Mouse (Mus musculus): ENCODE measurements around the gene S100a16.

S100a16 gene

DNA sequence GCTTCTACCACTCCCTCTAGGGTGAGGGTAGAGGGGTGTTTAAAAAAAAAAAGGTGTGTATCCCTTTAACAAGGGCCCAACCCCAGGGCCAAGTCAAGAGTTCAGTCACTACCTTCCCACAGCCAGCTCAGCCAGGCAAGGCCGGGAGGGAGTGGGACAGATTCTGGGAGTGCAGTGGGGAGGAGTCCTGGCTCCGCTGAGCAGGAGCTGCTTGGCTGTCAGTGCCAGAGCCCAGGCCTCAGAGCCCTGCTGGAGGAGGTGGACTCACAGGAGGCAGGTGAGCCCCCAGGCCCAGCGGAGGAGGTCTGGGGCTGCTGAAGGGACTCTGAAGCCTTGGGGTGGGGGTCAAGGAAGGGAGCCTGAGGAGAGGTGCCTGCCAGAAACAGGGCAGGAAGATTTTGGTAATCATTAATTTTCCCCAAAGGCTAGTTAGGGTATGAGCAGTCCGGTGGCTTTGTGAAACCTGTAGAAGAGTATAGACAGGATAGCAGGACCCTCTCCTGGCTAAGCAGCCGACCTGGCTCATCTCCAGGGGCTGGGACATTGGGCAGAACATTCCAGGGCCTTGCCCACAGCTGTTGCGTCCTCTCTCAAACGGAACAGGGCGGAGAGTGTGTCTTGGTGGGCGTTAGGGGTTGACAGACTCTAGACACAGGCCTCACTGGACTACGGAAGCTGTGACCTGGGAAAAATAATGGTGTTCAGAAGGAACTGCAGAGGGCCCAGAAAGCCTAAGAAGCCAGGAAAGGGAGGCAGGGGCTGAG, at the start of gene S100a16:
TSS of gene S100a16 (plus strand) at position 114 of the 764 bp plus-strand sequence.
- in situ Hi-C loops (cut with MboI; ENCODE audit: unreplicated experiment in 2 of 2), result no loop called here

DNA sequence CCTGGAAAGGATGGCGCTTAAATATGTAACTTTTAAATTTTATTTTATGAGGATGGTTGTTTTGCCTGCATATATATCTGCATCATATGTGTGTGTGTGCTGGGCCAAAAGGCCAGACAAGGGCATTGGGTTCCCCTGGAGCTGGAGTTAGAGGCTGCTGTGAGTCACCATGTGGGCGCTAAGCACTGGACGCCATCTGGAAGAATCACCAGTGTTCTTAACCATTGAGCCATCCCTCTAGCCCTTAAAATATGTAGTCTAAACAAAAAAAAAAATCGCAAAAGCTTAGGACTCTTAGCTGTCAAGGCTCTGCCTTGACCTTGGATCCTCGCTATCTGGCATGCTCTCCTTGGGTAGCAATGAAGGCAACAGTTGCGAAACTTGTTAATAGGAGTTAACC, 48.5 kb upstream of the S100a16 start:
- in situ Hi-C loops (cut with MboI; ENCODE audit: unreplicated experiment in 2 of 2), result no loop called here

DNA sequence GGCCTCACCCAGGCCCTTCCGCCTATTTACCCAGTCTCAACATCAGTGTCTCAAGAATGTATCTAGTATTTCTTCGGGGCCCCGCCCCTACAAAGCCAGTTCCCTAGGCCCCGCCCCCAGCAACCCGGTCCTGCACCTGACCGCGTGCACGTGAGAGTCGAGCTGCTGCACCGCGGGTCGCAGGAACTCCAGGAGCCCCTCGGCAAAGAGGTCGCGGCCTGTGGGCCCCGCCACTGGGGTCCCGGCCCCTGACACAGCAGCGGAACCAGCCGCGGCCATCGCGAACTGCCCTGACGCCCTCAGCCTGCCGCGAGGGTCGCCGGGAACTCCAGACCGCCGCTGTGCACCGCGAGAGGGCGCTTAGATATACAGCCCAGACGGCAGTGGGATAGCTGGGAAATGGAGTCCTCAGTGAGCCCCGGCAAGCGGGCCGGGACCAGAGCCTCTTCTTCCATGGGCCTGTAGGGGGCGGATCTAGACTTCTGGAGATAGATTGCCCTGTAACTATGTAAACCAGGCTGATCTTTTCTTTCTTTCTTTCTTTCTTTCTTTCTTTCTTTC, 46.3 kb upstream of the S100a16 start, which contains the start of gene Snapin:
TSS of gene Snapin (minus strand) at position 338 of the 561 bp plus-strand sequence.
- in situ Hi-C loops (cut with MboI; ENCODE audit: unreplicated experiment in 2 of 2), result loop anchor here (5.0 kb wide), 2 partner anchors 97 to 122 kb away; partner anchors contain the start of gene S100a6 (in 2 of the 2)

DNA sequence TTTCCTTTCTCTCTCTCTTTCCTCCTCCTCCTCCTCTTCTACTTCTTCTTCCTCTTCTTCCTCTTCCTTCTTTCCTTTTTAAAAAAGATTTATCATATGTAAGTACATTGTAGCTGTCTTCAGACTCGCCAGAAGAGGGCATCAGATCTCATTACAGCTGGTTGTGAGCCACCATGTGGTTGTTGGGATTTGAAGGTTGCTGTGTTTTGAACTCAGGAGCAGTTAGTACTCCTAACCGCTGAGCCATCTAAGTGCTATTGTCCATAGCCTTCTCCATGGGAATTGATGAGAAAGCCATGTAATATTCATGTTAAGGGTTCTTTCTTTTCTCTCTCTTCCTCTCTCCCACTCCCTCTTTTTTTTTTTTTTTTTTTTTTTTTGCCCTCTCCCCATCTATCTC, 45.7 kb upstream of the S100a16 start:
- in situ Hi-C loops (cut with MboI; ENCODE audit: unreplicated experiment in 2 of 2), result loop anchor here (5.0 kb wide), 2 partner anchors 96 to 121 kb away; partner anchors contain the start of gene S100a6 (in 2 of the 2)

DNA sequence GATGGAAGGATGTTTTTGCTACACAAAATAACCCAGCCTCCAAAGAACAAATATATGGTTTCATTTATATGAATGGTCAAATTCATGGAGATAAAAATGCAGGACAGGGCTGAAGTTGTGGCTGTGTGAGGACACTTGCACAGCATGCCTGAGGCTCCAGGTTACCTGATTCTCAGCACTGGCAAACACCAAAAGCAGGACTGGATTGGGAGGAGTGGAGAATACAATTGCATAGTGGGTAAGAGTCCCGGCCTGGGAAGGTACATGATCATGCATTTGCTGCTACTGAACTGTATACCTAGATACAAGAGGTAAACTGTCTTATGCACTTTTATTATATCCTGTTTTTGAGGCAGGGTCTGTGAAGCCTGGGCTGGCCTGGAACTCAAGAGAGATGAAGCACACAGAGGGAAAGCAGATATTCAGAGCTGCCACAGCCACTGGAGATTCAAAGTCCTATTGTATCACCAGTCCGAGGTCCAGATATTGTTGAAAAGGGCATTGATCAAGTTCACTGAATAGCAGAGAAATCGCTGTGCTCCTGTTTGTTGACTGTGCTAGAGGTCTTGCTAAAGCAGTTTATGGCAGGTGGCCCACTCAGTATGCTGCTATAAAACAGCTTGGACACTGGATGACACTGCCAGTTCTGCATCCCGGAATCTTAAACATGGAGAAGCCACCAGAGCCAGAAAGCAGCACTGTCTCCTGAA, 43.1 kb upstream of the S100a16 start:
- in situ Hi-C loops (cut with MboI; ENCODE audit: unreplicated experiment in 2 of 2), result loop anchor here (5.0 kb wide), 2 partner anchors 93 to 118 kb away; partner anchors contain the start of gene S100a6 (in 2 of the 2)

DNA sequence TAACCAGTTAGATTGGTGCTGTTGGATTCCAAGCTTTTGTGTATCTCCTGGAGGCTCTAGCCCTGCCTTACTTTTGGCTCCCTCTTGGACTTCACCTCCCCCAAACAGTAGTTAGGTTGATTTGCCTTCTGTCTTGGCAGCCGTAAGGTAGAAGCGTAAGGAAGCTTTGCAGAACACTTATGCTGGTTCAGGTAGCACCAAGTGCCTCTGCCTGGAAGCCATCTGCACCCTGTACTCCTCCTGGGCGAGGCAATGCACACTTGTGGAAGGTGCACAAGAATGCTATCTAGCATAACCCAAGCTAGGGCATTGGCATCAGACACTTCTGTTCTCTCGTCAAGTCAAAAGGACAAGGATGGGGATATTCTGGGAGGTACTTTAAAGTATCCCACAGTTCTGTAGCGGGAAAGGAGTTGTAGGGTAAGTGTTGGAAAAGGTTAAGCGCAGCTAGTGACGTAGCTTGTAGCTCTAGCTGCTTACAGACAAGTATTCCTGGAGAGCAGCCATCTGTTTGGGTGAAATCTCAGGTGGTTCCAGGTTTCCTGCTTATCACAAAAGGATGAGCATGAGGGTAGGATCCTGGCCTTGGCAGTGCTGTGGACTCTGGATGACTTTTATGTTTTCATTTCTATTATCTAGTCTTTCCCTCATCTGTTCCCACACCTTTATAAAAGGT, 41.1 kb upstream of the S100a16 start:
- in situ Hi-C loops (cut with MboI; ENCODE audit: unreplicated experiment in 2 of 2), result no loop called here

DNA sequence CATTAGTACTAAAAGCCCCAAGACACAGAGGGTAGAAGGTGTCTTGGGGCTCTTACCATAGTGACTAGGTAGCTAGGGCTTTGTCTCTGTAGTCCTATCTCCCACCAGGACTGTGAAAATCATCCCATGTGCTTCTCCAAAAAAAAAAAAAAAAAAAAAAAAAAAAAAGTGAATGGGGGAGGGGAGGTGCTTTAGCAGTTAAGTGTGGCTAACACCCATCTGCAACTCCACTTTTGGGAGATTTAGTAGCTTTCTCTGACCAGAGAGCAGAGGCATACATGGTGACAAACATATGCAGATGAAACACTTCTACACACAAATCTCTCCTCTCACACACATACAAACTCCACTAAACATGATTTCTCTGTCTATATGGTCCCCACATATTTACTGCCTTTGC, 39.5 kb upstream of the S100a16 start:
- in situ Hi-C loops (cut with MboI; ENCODE audit: unreplicated experiment in 2 of 2), result no loop called here

DNA sequence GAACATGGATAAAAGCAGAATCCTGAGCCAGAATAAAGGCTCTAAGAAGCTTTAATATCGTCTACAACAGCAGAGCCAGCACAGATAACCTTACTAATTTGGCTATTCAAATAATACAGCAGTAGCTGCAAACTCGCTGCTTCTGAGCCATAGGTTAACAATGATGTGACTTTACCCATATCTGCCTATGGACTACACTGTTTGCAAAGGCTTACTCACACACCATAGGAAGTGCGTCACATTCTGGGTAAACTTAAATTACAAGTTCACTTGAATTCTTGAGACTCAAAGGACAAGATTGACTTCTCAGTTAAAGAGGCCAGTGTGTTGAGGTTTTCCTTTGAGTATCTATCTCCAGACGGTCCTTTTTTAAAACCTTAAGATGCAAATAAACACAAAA, 33.6 kb upstream of the S100a16 start:
- in situ Hi-C loops (cut with MboI; ENCODE audit: unreplicated experiment in 2 of 2), result no loop called here

DNA sequence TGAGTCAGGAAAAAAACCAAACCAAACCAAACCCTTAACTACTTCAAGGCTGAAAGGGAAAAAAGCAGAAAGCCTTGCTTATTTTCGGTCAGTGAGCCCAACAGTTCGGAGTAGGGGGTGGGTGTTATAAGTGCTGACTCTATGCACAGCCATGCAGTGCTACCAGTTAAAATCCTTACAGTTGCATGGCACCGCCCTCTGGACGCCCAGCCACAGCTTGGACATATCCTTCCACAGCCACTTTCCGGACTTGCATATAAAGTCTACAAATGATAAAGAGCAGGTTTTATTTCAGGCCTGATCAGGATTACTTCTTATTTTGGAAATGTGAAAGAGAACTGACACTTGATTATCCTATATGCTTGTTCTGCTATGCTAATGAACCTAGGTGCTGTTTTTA, 31.8 kb upstream of the S100a16 start:
- in situ Hi-C loops (cut with MboI; ENCODE audit: unreplicated experiment in 2 of 2), result no loop called here

DNA sequence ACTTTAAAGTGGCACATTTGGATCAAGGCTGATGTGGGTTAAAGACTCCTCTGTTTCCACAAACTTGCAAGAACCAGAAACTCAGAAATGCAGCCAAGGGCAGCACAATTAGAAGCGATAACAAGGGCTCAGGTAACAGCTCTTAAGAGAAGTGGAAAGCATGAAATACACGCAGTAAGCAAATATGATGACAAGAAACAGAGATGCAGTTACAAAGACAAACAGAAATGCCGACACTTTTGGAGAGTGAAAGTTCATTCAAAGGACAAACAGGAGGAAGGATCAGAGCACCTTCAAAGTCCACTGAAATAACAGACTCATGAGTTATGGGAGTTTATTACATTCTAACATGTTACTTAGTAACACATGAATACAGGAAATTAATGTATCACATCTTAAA, 30.7 kb upstream of the S100a16 start:
- in situ Hi-C loops (cut with MboI; ENCODE audit: unreplicated experiment in 2 of 2), result no loop called here

DNA sequence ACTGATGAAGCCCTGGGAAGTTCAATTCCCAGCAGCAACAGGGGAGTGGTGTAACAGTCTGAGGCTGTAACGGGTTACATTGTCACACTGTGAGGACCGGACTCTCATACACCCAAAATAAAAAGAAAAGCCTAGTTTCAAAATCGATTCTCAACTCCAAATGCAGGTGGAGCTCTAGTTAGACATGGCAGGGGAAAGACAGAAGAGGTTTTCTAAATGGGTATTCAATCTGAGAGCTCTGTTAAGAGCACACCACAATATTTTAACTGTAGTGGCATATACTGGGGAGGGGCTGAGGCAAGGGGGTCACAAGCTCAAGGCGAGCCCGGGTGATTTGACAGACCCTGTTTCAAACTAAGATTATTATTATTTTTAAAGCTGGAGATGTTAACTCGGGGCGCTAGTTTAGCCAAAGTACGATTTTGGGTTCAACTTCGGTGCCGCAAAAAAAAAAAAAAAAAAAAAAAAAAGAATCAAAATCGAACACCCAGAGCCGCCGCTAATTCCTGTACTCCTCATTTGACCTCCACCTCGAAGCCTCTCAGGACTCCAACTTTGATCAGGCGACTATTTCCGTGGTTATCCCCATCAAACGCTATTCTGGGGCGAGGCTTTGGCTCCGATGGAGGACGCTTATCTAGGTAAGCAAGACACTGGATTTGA, 28.6 kb upstream of the S100a16 start:
- in situ Hi-C loops (cut with MboI; ENCODE audit: unreplicated experiment in 2 of 2), result no loop called here

DNA sequence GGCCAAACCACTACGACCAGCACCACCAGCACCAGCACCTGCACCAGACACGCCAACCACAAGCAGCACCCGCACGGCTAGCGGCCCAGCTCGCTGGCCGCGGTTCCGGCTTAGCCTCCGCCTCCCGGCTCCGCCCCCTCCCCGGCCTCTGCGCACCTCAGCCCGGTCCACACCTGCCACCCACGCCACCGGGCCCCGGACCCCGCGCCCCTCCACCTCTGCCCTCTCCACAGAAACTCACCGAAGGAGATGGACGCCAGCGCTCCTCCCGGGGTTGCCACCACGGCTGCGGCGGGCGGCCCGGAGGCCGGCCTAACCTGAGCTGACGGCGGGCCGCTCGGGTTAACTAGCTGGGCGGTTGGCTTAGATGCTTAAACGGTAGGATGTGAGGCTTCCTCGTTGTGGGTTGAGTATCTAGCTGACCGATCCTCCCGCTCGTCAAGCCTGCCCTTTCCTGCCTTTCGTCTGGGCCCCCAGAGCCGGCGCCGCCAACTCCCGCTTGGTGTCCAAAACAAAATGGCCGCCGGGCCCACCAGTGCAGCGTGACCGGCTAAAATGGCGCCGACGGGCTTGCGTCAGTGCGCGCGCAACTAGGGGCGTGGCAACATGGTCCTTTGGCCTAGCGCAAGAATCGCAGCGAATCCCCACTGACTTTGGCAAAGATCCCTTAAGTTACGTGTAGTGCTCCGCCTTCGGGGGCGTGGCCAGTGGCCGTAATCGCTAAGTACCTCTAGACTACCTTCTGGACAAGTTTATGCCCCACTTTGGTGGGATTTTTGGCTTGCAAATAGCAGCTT, 27.9 kb upstream of the S100a16 start, which contains the start of gene Chtop:
TSS of gene Chtop (minus strand) at position 549 of the 797 bp plus-strand sequence.
- in situ Hi-C loops (cut with MboI; ENCODE audit: unreplicated experiment in 2 of 2), result no loop called here

DNA sequence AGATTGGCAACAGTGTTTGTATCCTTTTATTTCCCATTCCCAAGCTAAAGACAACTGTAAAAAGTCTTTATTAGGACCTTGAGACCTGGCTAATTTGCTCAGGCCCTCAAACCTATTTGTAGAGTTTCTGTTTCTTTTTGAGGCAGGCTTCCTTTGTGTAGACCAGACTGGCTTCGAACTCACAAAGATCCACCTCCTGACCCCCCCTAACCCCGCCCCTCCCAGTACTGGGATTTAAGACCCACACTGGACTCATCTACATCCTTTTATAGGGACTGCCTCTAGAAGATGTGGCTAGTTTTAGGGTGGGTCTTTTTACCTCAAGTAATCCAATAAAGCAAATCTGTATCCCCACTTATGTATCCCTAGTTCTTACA, 27.3 kb upstream of the S100a16 start:
- in situ Hi-C loops (cut with MboI; ENCODE audit: unreplicated experiment in 2 of 2), result no loop called here

DNA sequence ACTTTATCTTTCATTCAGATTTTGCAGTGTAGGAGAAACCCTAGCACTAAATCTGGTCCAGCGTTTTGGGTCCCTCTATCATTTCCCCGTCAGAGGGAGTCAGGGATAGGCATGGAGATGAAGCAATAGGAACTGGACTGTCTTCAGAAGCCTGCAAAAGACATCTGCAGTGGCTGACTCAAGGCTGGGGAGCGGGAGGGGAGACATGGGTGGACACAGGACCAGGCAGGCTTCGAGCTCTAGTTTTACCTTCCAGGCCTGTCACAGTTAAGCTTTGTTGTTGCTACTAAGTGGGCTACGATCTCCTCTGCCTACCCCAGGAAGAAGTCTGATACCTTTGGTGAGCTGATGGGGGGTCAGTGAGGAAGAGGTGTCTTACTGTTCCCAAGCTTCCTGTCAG, 24.8 kb upstream of the S100a16 start:
- in situ Hi-C loops (cut with MboI; ENCODE audit: unreplicated experiment in 2 of 2), result no loop called here

DNA sequence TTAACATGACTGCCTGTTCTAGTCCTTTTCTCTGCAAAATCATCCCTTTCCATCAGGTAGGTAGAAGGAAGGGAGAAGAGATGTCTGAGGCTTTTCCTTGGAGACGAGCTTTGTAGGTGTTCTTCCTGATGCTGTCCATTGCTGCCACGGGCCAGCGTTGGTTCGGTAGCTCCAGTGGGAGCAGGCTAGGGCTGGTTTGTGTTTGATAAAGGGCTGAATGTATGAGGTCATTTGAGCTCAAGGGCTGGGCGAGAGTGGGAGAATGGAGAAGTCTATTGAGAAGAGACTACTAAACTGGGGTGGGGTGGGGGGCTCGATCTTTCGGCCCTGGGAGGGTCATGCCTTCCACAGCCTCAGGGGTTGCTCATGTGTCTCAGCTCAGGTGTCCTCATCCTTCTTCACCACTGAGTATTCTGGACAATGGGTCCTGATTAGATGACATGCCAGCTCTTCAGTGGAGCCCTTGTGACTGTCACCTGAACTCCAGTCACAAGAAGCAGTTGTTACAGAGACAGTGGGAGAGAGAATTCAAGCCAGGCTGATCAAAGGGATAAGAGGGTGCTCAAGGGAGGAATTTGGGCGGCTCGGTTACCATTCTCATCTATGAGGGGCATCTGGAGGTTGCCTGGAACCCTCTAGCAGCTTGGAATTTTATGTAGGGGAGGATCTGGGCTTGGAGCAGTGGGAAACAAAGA, 24.0 kb upstream of the S100a16 start:
- in situ Hi-C loops (cut with MboI; ENCODE audit: unreplicated experiment in 2 of 2), result no loop called here

DNA sequence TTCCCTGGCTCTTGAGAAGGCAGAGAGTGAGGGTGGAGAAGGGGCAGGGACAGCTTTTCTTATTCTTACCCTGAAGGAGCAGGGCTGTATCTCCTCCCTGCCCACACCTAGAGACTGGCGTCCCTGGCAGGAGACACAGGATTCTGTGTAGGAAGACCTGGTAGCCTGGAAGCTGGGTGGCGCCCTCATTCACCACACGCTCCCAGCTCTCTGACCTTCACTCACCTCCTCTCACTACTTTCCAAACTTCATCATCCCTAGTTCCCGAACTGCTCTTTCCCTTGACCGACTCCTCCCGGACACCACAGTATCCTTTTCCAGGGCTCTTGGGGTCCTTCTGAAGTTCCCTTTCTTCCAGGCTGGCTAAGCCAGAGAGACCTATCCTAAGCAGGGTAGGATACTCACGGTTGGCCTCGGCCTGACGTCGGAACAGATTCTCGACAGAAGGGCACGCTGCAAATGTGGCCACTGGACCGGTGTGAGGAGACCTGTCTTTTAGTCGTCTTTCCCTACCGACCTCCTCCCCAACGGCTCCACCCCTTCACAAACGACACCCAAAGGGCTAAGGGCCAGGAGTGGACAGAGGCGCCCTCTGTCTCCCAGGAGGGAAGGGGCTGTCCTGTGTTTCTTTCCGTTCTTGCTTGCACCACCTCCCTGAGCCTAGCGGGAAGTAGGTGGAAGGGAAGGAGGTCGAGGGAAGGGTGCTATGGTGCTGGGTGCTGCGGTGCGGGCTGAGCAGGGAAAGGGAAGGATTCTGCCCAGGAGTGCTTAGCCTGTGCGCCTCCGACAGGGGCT, 23.1 kb upstream of the S100a16 start, which contains the start of the genes S100a1 and S100a13:
TSS of gene S100a1 (minus strand) at position 597 of the 795 bp plus-strand sequence.
TSS of gene S100a13 (plus strand) at position 640 of the 795 bp plus-strand sequence.
- in situ Hi-C loops (cut with MboI; ENCODE audit: unreplicated experiment in 2 of 2), result no loop called here

DNA sequence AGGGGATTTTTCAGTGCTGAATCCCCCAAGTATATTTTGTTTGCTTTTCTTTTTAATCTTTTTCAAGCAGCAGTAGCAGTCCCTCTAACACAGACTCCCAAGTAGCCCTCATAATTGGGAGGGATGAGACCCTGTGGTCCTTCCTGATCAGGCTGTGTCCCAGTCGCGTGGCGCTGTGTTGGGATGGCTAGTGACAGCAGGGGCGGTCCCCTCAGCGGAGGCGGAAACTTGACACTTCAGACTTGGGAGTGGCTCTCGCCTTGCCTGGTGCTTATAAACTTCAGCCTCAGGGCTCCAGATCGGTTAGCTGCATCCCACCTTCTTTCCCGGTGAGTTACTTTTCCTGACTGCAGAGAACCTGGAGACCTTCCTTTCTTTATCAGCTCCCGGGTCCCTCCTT, 22.4 kb upstream of the S100a16 start:
- in situ Hi-C loops (cut with MboI; ENCODE audit: unreplicated experiment in 2 of 2), result no loop called here

DNA sequence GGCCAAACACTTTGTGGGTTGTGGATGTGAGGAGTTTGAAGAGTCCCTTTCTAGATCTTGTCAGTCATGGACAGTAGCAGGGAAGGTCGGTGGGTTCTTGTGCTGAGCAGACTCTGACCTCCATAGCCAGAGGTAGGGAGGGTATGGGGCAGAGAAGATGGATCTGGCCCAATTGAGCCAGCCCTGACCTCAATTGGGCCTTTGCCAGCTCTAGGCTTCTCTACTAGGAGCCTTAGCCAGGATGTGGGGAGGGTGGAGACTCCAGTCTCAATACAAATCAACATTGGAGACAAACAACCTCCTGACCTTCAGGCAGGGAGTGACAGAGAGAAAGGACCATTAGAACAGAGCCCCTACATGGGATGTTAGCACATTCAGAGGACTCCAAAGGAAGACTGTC, 21.8 kb upstream of the S100a16 start:
- in situ Hi-C loops (cut with MboI; ENCODE audit: unreplicated experiment in 2 of 2), result no loop called here
